Mouse (Mus musculus) cerebellum, adult 9-11 months (tissue): ENCODE measurements at regions not wholly inside any gene's neighbourhood (a gene's known extent, or its start where the extent isn't known, plus 50 kb on each side); places are given as distances from the start of the nearest gene placed in this dataset.

ENCODE experiments used
- DNase-seq: peaks from one replicate; pipeline ENCODE4 v3.0.0; 2022

- no peak for DNase-seq
Measured at GRCm38 (mm10) chr4:40537859-40538258, 65.9 kb downstream of the Tmem215 start.

GRCm38 (mm10) chr4:40543085-40544048, 71.4 kb downstream of the Tmem215 start:
- no peak for DNase-seq

DNA sequence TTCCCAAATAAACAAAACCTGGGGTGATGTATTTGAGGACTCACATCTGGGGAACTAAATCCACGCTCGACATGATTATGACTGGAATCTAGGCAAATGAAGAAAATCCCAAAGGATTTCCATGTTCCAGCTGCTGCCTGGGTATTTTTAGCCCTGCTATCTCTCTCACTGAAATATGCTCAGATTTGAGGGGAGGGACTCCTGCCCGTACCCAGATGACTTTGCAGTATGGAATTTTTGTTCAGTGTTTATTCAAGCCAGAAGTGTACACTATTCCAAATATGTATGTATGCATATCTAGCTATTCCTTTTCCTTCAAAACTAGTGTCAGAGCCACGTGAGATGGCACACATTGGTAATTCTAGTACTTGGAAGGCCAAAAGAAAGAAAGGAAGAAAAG, 72.1 kb downstream of the Tmem215 start:
- no peak for DNase-seq

- DNase-seq, result no peak
Measured at GRCm38 (mm10) chr4:40544806-40545205, 72.8 kb downstream of the Tmem215 start.

GRCm38 (mm10) chr4:40545700-40546099, 73.7 kb downstream of the Tmem215 start:
- DNase-seq, result no peak

- DNase-seq, result no peak
Measured at GRCm38 (mm10) chr4:40559824-40560223, 87.8 kb downstream of the Tmem215 start.

GRCm38 (mm10) chr4:40573300-40573699, 101.3 kb downstream of the Tmem215 start:
- DNase-seq, result no peak

DNA sequence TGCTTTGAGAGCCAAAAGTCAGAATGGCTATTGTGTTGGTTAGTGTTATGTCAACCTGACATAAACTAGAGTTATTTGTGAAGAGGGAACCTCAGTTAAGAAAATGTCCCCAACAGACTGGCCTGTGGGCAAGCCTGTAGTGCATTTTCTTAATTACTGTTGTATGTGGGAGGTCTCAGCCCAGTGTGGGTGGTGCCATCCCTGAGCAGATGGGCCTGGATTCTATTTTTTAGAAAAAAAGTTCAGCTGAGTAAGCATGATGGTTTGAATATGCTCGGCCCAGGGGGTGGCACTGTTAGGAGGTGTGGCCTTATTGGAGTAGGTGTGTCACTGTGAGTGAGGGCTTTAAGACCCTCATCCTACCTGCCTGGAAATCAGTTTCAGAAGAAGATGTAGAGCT, 104.0 kb downstream of the Tmem215 start:
- no peak for DNase-seq

DNA sequence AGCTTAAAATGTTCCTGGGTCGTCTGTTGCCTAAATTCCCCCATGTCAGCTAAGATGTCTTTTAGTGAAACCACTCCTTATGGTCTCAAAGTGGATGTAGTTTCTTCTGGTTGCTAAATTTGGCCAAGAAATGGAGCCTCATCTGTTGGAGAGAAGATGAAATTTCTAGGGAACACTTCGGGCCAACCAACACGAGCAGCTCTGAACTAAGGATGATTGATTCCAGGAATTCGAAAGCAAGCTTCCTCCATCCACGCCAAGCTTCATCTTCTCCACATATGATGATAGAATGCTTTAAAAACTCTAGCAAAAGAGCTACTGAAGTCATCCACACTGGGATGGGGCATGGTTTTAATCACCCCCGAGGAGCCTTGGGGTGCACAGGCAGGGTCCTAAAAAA, 112.5 kb downstream of the Tmem215 start:
- no peak for DNase-seq

GRCm38 (mm10) chr4:40584940-40585571, 113.1 kb downstream of the Tmem215 start:
- peak; percentile 17 for DNase-seq

GRCm38 (mm10) chr4:40586045-40586444, 114.1 kb downstream of the Tmem215 start:
- DNase-seq, result no peak

GRCm38 (mm10) chr4:40587254-40587653, 115.3 kb downstream of the Tmem215 start:
- DNase-seq, result no peak

- no peak for DNase-seq
Measured at GRCm38 (mm10) chr4:40593806-40594205, 109.2 kb downstream of the Aptx start.

GRCm38 (mm10) chr4:40625024-40625423, 78.0 kb downstream of the Aptx start:
- DNase-seq, result no peak

DNA sequence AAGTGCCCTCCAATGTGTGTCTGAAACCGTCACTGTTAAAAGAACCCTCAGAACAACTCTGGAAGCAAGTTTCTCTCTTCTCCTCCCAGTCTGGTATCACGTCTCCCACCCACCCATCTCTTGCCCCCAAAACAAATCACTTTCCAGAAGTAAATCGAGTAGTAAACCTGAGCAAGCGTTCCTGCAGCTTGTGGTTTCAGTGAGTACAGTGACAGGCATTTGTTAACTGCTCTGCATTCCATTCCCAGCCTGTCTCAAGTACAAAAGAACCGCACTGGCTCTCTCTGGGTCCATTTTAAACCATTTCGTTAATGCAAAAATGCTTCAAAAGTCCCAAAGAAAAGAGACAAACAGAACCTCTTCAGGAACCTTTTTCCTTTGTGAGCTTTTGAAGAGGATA, 77.1 kb downstream of the Aptx start:
- no peak for DNase-seq
